Mouse (Mus musculus): Measurements from ENCODE around the gene Pfn1. TPM values are rescaled to one million over a fixed set of nuclear protein-coding genes. Genes with fewer than 3 reads are reported as not detected.

Gene Pfn1
- 100 to 1,000 TPM; 620 to 621 TPM for total RNA-seq (2021)
- long read RNA-seq, experiment 1, transcript Pfn1-201 (3 exons, 861 nt): major isoform, 479 of 540 reads
- long read RNA-seq, experiment 1, partial matches to known transcripts: 15 of 540 reads
- long read RNA-seq, experiment 1, other reads (novel, unspliced or antisense): 44 of 540 reads
- long read RNA-seq, experiment 2, transcript Pfn1-201 (3 exons, 861 nt): major isoform, 381 of 435 reads
- long read RNA-seq, experiment 2, partial matches to known transcripts: 19 of 435 reads
- long read RNA-seq, experiment 2, other reads (novel, unspliced or antisense): 33 of 435 reads

- peak; percentile 72 to 82 for DNase-seq (ENCODE audit: low spot score in 2 of 2)
These were observed at the start of gene Pfn1 for GRCm38 (mm10) chr11:70654198-70654922. TSS of gene Pfn1 (minus strand) at chr11:70654644.

GRCm38 (mm10) chr11:70702781-70703180 is 48.3 kb upstream of the Pfn1 start:
- no peak for DNase-seq (ENCODE audit: low spot score in 2 of 2)

DNA sequence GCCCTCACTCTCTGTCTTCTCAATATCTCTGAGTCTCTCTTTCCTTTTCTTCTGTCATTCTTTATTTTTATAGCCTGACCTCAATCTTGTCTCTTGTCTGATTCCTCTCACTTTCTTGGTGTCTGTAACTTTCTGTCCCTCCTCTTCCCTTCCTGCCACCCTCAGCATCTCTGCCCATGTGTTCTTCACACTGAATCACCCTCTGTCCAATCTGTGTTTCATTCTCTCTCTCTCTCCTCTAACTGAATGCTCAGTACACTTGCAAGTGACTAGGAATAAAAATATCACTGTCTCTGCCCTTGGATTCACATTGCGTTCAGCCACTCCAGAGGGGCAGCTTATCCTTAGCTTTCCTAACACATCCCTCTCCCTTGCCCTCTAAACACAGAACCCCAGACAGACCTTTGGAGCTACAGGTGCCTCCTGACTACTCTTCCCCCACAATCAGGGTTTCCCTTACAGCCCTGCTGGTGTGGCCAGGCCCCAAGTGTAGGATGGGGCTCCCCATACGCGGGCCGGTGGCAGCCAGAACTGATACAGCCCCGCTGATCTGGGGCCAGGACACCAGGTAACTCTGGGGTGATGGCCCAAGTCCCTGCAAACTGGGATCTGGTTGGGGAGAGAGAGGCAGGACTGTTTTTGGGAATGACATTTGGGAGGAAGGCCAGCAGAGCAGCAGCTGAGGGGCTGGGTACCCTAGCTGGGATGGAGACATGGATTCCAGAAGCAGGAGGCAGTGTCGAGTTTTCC is 47.7 kb upstream of the Pfn1 start:
- no peak for DNase-seq (ENCODE audit: low spot score in 2 of 2)

GRCm38 (mm10) chr11:70701221-70701955 is 46.9 kb upstream of the Pfn1 start:
- no peak for DNase-seq (ENCODE audit: low spot score in 2 of 2)

DNA sequence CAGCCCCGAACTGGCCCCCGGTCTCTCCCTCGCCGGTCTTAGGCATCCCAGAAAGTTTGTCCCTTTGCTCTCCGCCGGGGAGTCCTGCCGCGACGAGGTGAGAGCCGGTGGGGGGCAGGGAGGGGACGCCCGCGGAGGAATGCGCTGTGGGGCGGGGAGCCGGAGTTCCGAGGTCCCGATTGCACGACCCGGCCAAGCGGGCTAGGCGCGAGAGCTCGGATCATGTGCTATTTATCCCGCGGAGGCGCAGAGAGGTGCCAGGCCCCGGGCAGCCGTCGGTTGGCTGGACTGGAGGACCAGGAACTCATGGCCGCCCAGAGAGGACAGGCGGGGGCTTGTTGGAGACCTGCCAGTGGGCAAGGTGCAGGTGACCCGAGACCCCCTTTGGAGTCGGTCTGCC is 46.2 kb upstream of the Pfn1 start:
- peak; percentile 57 to 78 for DNase-seq (ENCODE audit: low spot score in 2 of 2)

GRCm38 (mm10) chr11:70699722-70700556 is 45.5 kb upstream of the Pfn1 start, which contains the start of the genes Inca1 and Kif1c:
TSS of gene Inca1 (minus strand) at chr11:70700155.
TSS of gene Kif1c (plus strand) at chr11:70700548.
- DNase-seq (ENCODE audit: low spot score in 2 of 2): peak; percentile 95 to 96

DNA sequence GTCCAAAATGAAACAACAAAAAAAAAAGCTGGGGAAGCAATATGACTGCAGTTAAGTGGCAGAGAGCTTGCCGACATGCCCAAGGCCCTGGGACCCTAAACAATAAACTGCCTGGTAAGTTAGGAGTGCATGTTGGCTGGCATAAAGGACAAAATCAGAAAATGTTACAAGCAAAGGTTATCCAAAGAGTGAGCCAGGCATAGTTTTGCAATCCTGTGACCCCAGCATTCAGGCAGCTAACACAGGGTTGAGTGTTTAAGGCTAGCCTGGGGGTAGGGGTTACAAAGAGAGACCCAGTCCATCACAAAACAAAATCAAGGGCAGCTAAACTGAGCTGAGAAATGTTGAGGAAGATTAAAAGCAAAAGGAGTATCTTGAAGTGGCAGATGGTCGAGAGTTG is 44.6 kb upstream of the Pfn1 start:
- no peak for DNase-seq (ENCODE audit: low spot score in 2 of 2)

GRCm38 (mm10) chr11:70697376-70697775 is 42.9 kb upstream of the Pfn1 start:
- DNase-seq (ENCODE audit: low spot score in 2 of 2): no peak

- DNase-seq (ENCODE audit: low spot score in 2 of 2): no peak
These were observed 39.1 kb upstream of the Pfn1 start for GRCm38 (mm10) chr11:70693504-70693903.

- DNase-seq (ENCODE audit: low spot score in 2 of 2): no peak
These were observed 35.1 kb upstream of the Pfn1 start for GRCm38 (mm10) chr11:70689578-70689977.

DNA sequence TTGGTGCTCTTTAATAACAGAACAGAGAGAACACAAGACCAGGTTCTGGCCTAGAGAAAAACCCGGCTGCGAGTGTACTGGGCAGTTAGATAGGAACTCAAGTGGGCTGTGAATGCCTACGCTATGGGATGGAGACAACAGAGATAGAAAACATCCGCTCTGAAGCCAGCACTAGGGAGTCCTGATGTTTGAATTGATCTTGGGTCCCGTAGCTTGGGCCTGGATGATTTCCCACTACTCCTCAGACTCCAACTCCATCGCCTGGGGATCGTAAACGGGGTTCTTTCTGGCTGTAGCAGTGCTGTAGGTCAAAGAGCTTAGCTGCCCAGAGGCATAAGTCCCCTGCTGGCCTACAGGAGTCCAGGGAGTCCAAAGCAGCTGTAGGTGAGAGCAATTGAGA is 33.9 kb upstream of the Pfn1 start:
- no peak for DNase-seq (ENCODE audit: low spot score in 2 of 2)

DNA sequence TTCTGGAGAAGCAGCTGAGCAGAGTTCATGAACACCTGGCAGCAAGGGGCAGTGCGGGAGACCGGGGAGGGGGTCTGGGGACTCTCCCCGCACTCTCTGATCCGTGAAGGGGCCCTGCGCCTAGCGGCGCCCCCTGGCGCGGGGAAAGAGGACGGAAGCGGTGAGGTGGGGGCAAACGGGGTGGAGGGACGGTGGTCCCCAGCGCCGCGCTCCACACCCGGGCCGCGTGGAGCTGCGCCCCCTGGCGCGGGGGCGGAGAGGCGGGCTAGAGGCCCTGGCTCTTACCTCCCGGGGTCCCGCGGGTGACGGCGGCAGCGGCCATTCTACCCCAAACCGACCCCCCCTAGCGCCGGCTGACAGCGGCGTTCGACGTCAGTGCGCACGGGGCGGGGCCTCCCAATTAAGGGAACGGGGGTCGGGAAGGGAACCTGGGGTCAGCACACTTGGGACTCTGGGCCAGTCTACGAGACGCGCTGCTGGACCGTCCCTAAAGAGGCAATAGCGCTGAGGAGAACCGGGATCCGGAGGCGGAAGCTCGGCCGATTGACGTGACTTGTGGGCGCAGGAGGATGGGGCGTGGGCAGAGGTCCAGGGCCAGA is 33.3 kb upstream of the Pfn1 start, which contains the start of gene Camta2:
TSS of gene Camta2 (minus strand) at position 505 of the 599 bp plus-strand sequence.
- DNase-seq (ENCODE audit: low spot score in 2 of 2): peak; percentile 80 to 91

GRCm38 (mm10) chr11:70686901-70687566 is 32.6 kb upstream of the Pfn1 start:
- no peak for DNase-seq (ENCODE audit: low spot score in 2 of 2)

- no peak for DNase-seq (ENCODE audit: low spot score in 2 of 2)
These were observed 29.2 kb upstream of the Pfn1 start for GRCm38 (mm10) chr11:70683640-70684039.

GRCm38 (mm10) chr11:70681897-70682581 is 27.6 kb upstream of the Pfn1 start:
- DNase-seq (ENCODE audit: low spot score in 2 of 2): no peak

DNA sequence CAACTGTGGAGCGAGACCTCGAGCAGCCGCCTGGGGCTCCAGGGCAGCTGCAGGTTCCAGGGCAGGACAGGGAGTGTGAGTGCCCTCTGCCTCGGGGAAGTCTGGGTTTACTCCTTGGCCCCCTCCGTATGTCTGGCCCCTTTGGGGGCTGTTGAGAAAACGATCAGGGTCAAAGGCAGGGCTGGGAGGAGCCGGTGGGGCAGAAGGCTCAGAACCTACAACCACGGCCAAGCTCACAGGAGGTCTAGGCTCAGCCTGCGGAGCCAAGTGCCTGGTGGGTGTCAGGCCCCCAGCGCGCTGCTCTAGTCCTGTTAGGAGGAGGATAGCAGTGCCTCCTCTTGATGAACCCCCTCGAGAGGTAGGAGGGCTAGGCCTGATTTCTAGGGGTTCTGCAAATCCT is 26.7 kb upstream of the Pfn1 start:
- no peak for DNase-seq (ENCODE audit: low spot score in 2 of 2)

DNA sequence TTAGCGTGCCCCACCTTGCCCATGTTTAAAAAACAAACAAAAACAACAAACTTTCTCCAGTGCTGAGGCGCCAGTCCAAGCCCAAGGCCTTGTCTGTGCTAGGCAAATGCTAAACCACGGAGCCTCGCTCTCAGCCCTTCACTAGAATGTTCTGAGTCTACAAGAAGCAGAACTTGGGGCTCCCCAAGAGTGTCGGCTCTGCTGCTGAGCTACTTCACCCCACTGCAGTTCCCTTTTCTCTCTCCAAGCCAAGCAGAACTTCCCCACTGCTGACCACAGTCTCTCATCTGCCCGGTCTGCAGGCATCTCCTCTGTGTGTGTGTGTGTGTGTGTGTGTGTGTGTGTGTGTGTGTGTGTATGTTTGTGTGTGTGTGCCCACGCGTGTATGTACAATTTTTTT is 25.4 kb upstream of the Pfn1 start:
- no peak for DNase-seq (ENCODE audit: low spot score in 2 of 2)

DNA sequence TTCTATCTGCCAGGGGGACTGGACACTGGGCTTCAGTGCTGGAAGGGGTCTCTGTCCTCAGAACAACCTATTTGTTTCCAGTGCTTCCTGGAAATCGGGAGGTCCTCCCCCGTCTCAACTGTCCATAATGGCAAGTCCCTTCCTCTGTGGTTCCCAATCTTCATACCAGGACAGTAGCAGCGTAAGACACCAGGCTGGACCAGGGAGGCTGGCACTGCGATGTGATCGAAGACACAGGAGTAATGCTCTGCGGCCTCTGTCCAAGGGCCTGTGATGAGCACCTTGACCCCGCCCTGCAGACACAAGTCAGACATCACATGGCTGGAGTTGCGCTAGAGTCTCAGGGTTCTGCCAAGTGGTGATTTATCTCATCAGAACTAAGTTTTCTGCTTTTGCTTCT is 24.9 kb upstream of the Pfn1 start:
- no peak for DNase-seq (ENCODE audit: low spot score in 2 of 2)

DNA sequence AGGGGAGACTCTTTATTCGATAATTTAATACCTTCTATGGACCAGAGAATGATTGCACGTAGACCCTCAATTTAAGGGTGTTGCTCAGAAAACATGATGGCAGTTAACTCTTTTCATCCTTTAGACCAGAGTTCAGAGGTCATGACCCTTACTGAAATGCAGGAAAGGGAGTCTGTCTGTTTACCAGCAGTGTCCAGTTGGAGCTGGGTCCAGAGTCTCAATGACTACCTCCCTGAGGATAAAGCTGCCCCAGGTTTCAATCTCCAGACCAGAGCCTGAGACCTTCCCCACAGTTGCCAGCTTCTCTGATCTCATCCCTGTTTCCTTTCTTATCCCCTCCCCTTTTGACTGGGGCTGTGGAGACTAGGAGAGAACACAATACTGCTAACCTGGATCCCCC is 24.1 kb upstream of the Pfn1 start:
- no peak for DNase-seq (ENCODE audit: low spot score in 2 of 2)

Measured in gastrocnemius, postnatal 4 days (tissue).